Mouse (Mus musculus): ENCODE results near the gene Car4.

DNA sequence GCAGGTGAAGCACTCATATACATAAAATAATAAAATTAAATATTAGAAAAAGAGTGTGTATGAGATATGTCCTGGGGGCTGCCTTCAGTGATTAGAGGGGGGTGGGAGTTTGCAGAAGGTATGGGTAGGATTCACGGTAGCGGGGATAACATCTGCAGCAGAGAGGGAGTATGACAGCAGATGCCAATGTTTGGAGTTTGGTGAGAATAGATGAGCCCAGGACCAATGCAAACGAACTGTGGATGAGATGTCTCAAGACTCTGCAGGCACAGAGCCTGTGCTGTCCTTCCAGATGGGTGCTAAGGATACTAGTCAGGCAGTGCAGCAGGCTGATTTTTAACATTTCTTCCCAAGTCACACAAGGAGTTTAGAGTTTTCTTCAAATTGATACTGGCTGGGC lies 19.1 kb downstream of the Car4 start:
- TF ChIP-seq POLR2A (IDR thresholded peaks at IDR 0.05; ENCODE audit: borderline replicate concordance, extremely low read depth, insufficient read depth, insufficient read length, poor library complexity, severe bottlenecking) (no peak), CTCF (IDR thresholded peaks at IDR 0.05; ENCODE audit: borderline replicate concordance, extremely low read depth, insufficient read depth, insufficient read length) (no peak)

Measured in brain, embryonic 14.5 days (tissue).